Mouse (Mus musculus): Measurements from ENCODE around the gene Gpx3. TPM values are rescaled to one million over a fixed set of nuclear protein-coding genes. Genes with fewer than 3 reads are reported as not detected.

The Gpx3 gene
- polyA plus RNA-seq, 1 experiment: 2.0 TPM

- no peaks in the 10 kb centered on the region for H3K79me2 ChIP-seq (ENCODE audit: control insufficient read depth, insufficient read depth)
- no peak for TF ChIP-seq MAX (IDR thresholded peaks at IDR 0.05)
- TF ChIP-seq FOSL1 (IDR thresholded peaks at IDR 0.05; ENCODE audit: insufficient read depth, low read length, poor library complexity, severe bottlenecking): no peak
- TF ChIP-seq CTCF (IDR thresholded peaks at IDR 0.05; ENCODE audit: control insufficient read depth, insufficient read depth, insufficient read length): no peak
- no peak for TF ChIP-seq CEBPB (IDR thresholded peaks at IDR 0.05; ENCODE audit: low read depth)
- TF ChIP-seq USF1 (IDR thresholded peaks at IDR 0.05; ENCODE audit: low read depth): no peak
- no peak for TF ChIP-seq MYOD1 (IDR thresholded peaks at IDR 0.05; ENCODE audit: control insufficient read depth, insufficient read length, low read depth)
These were observed 37.8 kb downstream of the Gpx3 start for GRCm38 (mm10) chr11:54940056-54940455.

GRCm38 (mm10) chr11:54944702-54945101 lies 42.4 kb downstream of the Gpx3 start:
- Histone ChIP-seq H3K27me3 (ENCODE audit: control insufficient read depth, insufficient read depth, insufficient read length) (no peaks in the 10 kb centered on the region), H3ac (ENCODE audit: control insufficient read depth, insufficient read length, low read depth) (no peak overlapping the region), H3K4me3 (ENCODE audit: insufficient read depth, poor library complexity, severe bottlenecking) (no peak overlapping the region), H3K36me3 (ENCODE audit: control insufficient read depth, insufficient read depth) (no peaks in the 10 kb centered on the region), H3K79me3 (ENCODE audit: low read depth) (peaks cover 3% of the 10 kb centered on the region), H3K79me2 (ENCODE audit: control insufficient read depth, insufficient read depth) (peaks cover 15% of the 10 kb centered on the region)
- TF ChIP-seq MAX (IDR thresholded peaks at IDR 0.05) (no peak), MYOG (IDR thresholded peaks at IDR 0.05; ENCODE audit: control insufficient read depth, extremely low read depth, insufficient read length) (no peak), CEBPB (IDR thresholded peaks at IDR 0.05; ENCODE audit: low read depth) (no peak), MYOD1 (IDR thresholded peaks at IDR 0.05; ENCODE audit: control insufficient read depth, insufficient read length, low read depth) (no peak), USF1 (IDR thresholded peaks at IDR 0.05; ENCODE audit: low read depth) (no peak), FOSL1 (IDR thresholded peaks at IDR 0.05; ENCODE audit: insufficient read depth, low read length, poor library complexity, severe bottlenecking) (no peak), CTCF (IDR thresholded peaks at IDR 0.05; ENCODE audit: control insufficient read depth, insufficient read depth, insufficient read length) (no peak)

More at GRCm38 (mm10) chr11:54940056-54940455, 37.8 kb downstream of the Gpx3 start:
- no peaks in the 10 kb centered on the region for H3K27me3 ChIP-seq (ENCODE audit: control insufficient read depth, insufficient read depth, insufficient read length)
- no peak overlapping the region for H3ac ChIP-seq (ENCODE audit: control insufficient read depth, insufficient read length, low read depth)
- peaks cover 12% of the 10 kb centered on the region for H3K36me3 ChIP-seq (ENCODE audit: control insufficient read depth, insufficient read depth)
- no peak overlapping the region for H3K4me3 ChIP-seq (ENCODE audit: insufficient read depth, poor library complexity, severe bottlenecking)
- H3K79me3 ChIP-seq (ENCODE audit: low read depth): peaks cover 3% of the 10 kb centered on the region

GRCm38 (mm10) chr11:54949717-54950116 lies 47.5 kb downstream of the Gpx3 start:
- peaks cover 26% of the 10 kb centered on the region for H3K79me3 ChIP-seq (ENCODE audit: low read depth)
- H3K79me2 ChIP-seq (ENCODE audit: control insufficient read depth, insufficient read depth): peaks cover 63% of the 10 kb centered on the region
- H3K36me3 ChIP-seq (ENCODE audit: control insufficient read depth, insufficient read depth): no peaks in the 10 kb centered on the region
- no peak for TF ChIP-seq MYOD1 (IDR thresholded peaks at IDR 0.05; ENCODE audit: control insufficient read depth, insufficient read length, low read depth)
- TF ChIP-seq CEBPB (IDR thresholded peaks at IDR 0.05; ENCODE audit: low read depth): no peak
- TF ChIP-seq CTCF (IDR thresholded peaks at IDR 0.05; ENCODE audit: control insufficient read depth, insufficient read depth, insufficient read length): no peak
- no peak for TF ChIP-seq MYOG (IDR thresholded peaks at IDR 0.05; ENCODE audit: control insufficient read depth, extremely low read depth, insufficient read length)
- TF ChIP-seq FOSL1 (IDR thresholded peaks at IDR 0.05; ENCODE audit: insufficient read depth, low read length, poor library complexity, severe bottlenecking): no peak
- no peak for TF ChIP-seq USF1 (IDR thresholded peaks at IDR 0.05; ENCODE audit: low read depth)
- TF ChIP-seq MAX (IDR thresholded peaks at IDR 0.05): no peak
- no peak overlapping the region for H3ac ChIP-seq (ENCODE audit: control insufficient read depth, insufficient read length, low read depth)
- H3K27me3 ChIP-seq (ENCODE audit: control insufficient read depth, insufficient read depth, insufficient read length): no peaks in the 10 kb centered on the region
- no peak overlapping the region for H3K4me3 ChIP-seq (ENCODE audit: insufficient read depth, poor library complexity, severe bottlenecking)

- Histone ChIP-seq H3K36me3 (ENCODE audit: control insufficient read depth, insufficient read depth) (no peaks in the 10 kb centered on the region), H3K79me3 (ENCODE audit: low read depth) (peaks cover 29% of the 10 kb centered on the region), H3K79me2 (ENCODE audit: control insufficient read depth, insufficient read depth) (peaks cover 72% of the 10 kb centered on the region), H3K4me3 (ENCODE audit: insufficient read depth, poor library complexity, severe bottlenecking) (no peak overlapping the region), H3K27me3 (ENCODE audit: control insufficient read depth, insufficient read depth, insufficient read length) (no peaks in the 10 kb centered on the region), H3ac (ENCODE audit: control insufficient read depth, insufficient read length, low read depth) (no peak overlapping the region)
- TF ChIP-seq FOSL1 (IDR thresholded peaks at IDR 0.05; ENCODE audit: insufficient read depth, low read length, poor library complexity, severe bottlenecking) (no peak), MYOD1 (IDR thresholded peaks at IDR 0.05; ENCODE audit: control insufficient read depth, insufficient read length, low read depth) (no peak), CTCF (IDR thresholded peaks at IDR 0.05; ENCODE audit: control insufficient read depth, insufficient read depth, insufficient read length) (no peak), USF1 (IDR thresholded peaks at IDR 0.05; ENCODE audit: low read depth) (no peak), MAX (IDR thresholded peaks at IDR 0.05) (no peak), CEBPB (IDR thresholded peaks at IDR 0.05; ENCODE audit: low read depth) (no peak)
These were observed 48.4 kb downstream of the Gpx3 start for GRCm38 (mm10) chr11:54950684-54951083.

- Histone ChIP-seq H3ac (ENCODE audit: control insufficient read depth, insufficient read length, low read depth) (no peak overlapping the region), H3K79me3 (ENCODE audit: low read depth) (peaks cover 29% of the 10 kb centered on the region), H3K4me3 (ENCODE audit: insufficient read depth, poor library complexity, severe bottlenecking) (no peak overlapping the region), H3K79me2 (ENCODE audit: control insufficient read depth, insufficient read depth) (peaks cover 73% of the 10 kb centered on the region), H3K36me3 (ENCODE audit: control insufficient read depth, insufficient read depth) (no peaks in the 10 kb centered on the region), H3K27me3 (ENCODE audit: control insufficient read depth, insufficient read depth, insufficient read length) (no peaks in the 10 kb centered on the region)
- TF ChIP-seq FOSL1 (IDR thresholded peaks at IDR 0.05; ENCODE audit: insufficient read depth, low read length, poor library complexity, severe bottlenecking) (no peak), MAX (IDR thresholded peaks at IDR 0.05) (peak; percentile 89), USF1 (IDR thresholded peaks at IDR 0.05; ENCODE audit: low read depth) (peak; percentile 12), MYOG (IDR thresholded peaks at IDR 0.05; ENCODE audit: control insufficient read depth, extremely low read depth, insufficient read length) (no peak), MYOD1 (IDR thresholded peaks at IDR 0.05; ENCODE audit: control insufficient read depth, insufficient read length, low read depth) (no peak), CEBPB (IDR thresholded peaks at IDR 0.05; ENCODE audit: low read depth) (no peak)
These were observed 50.4 kb downstream of the Gpx3 start for GRCm38 (mm10) chr11:54952651-54953050.

GRCm38 (mm10) chr11:54953993-54954446 lies 51.8 kb downstream of the Gpx3 start:
- H3K79me3 ChIP-seq (ENCODE audit: low read depth): peaks cover 29% of the 10 kb centered on the region
- H3K36me3 ChIP-seq (ENCODE audit: control insufficient read depth, insufficient read depth): no peaks in the 10 kb centered on the region
- TF ChIP-seq MYOD1 (IDR thresholded peaks at IDR 0.05; ENCODE audit: control insufficient read depth, insufficient read length, low read depth) (no peak), MYOG (IDR thresholded peaks at IDR 0.05; ENCODE audit: control insufficient read depth, extremely low read depth, insufficient read length) (no peak), CTCF (IDR thresholded peaks at IDR 0.05; ENCODE audit: control insufficient read depth, insufficient read depth, insufficient read length) (no peak), USF1 (IDR thresholded peaks at IDR 0.05; ENCODE audit: low read depth) (peak; percentile 14), CEBPB (IDR thresholded peaks at IDR 0.05; ENCODE audit: low read depth) (no peak), FOSL1 (IDR thresholded peaks at IDR 0.05; ENCODE audit: insufficient read depth, low read length, poor library complexity, severe bottlenecking) (no peak)
- H3K4me3 ChIP-seq (ENCODE audit: insufficient read depth, poor library complexity, severe bottlenecking): no peak overlapping the region
- peaks cover 65% of the 10 kb centered on the region for H3K79me2 ChIP-seq (ENCODE audit: control insufficient read depth, insufficient read depth)
- no peak overlapping the region for H3ac ChIP-seq (ENCODE audit: control insufficient read depth, insufficient read length, low read depth)
- no peaks in the 10 kb centered on the region for H3K27me3 ChIP-seq (ENCODE audit: control insufficient read depth, insufficient read depth, insufficient read length)

All from C2C12 (cell line).